Mouse (Mus musculus) liver, embryonic 11.5 days (tissue): ENCODE results near the gene Lamtor2. TPM values are rescaled to one million over a fixed set of nuclear protein-coding genes. Genes with fewer than 3 reads are reported as not detected.

Experiments used
- ATAC-seq: fragments of 200-750 bp; cut with Nextera tagmentation; replicated peaks from 2 replicates; pipeline ENCODE4 v1.8.0; 2017; ENCODE audit warnings: moderate number of reproducible peaks, mild to moderate bottlenecking, moderate TSS enrichment, moderate library complexity; ENCODE audit not compliant: low FRiP score
- DNase-seq: peaks from one replicate; pipeline ENCODE4 v3.0.0-alpha.2; 2017; ENCODE audit warnings: low spot score
- H3K27ac ChIP-seq: fragments of 300-500 bp; sonication (generic); 2 replicates; pipeline ENCODE4 v1.5.1; 2014; ENCODE audit warnings: mild to moderate bottlenecking, low read depth, low read length, control low read depth
- H3K27me3 ChIP-seq: fragments of 300-500 bp; sonication (generic); replicated peaks from 2 replicates; pipeline ENCODE4 v1.6.1; 2014; ENCODE audit warnings: low read length, mixed read lengths; ENCODE audit not compliant: control insufficient read depth, insufficient read depth
- H3K36me3 ChIP-seq: fragments of 300-500 bp; sonication (generic); 2 replicates; pipeline ENCODE4 v1.6.1; 2014; ENCODE audit warnings: mild to moderate bottlenecking, low read length, moderate library complexity, mixed read lengths; ENCODE audit not compliant: control insufficient read depth, insufficient read depth
- H3K4me1 ChIP-seq: fragments of 300-500 bp; sonication (generic); replicated peaks from 2 replicates; pipeline ENCODE4 v1.6.1; 2014; ENCODE audit warnings: low read length, mixed read lengths; ENCODE audit not compliant: control insufficient read depth, insufficient read depth
- H3K4me2 ChIP-seq: fragments of 300-500 bp; sonication (generic); 2 replicates; pipeline ENCODE4 v1.6.1; 2014; ENCODE audit warnings: mild to moderate bottlenecking, control low read depth, moderate library complexity
- H3K4me3 ChIP-seq: fragments of 300-500 bp; sonication (generic); 2 replicates; pipeline ENCODE4 v1.5.1; 2014; ENCODE audit warnings: low read depth, low read length, control low read depth
- H3K9ac ChIP-seq: fragments of 300-500 bp; sonication (generic); 2 replicates; pipeline ENCODE4 v1.6.1; 2014; ENCODE audit warnings: low read depth, low read length, control low read depth
- H3K9me3 ChIP-seq: fragments of 300-500 bp; sonication (generic); 2 replicates; pipeline ENCODE4 v1.6.1; 2016; ENCODE audit warnings: low read length, inconsistent platforms, mixed read lengths; ENCODE audit not compliant: control insufficient read depth
- WGBS: fragments of 180-500 bp; shearing (Covaris S2); extraction: QIAGEN DNeasy Blood & Tissue Kit; methylation state at CpG from one replicate; pipeline ENCODE4 v1.1.7; 2014; 5-methylcytosine and 5-hydroxymethylcytosine counted together
- polyA plus RNA-seq: library from polyadenylated mRNA; unstranded; fragments of >200 nt; fragmentation: Nextera tagmentation; extraction: Ambion mirVana; gene quantifications from 2 replicates; pipeline ENCODE4 v1.2.1, GENCODE M21; 2014

Gene Lamtor2
- polyA plus RNA-seq, 1 experiment from 2014 or later = 120 TPM

DNA sequence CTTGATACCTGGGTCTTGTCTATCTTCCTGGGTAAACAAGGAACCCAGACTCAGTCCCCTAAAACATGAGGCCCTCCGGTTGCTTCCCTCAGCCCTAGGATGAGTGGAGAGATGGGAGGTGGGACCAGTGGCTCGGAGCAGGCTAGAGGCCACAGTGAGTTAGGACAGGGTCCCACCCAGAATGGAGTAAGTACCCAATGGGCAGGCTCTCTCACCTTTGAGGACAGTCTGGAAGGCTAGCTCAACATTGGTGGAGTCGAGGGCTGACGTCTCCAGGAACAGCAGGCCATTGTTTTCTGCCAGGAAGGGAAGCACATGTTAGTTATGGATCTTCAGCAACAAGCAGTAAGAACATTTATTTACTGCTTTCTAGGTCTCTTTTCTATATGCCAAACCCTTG is 10.4 kb downstream of the Lamtor2 start:
- Histone ChIP-seq H3K9me3 (no peaks in the 10 kb centered on the region), H3K9ac (no peak overlapping the region), H3K4me1 (peaks cover 29% of the 10 kb centered on the region), H3K27ac (no peak overlapping the region), H3K4me3 (no peak overlapping the region), H3K36me3 (no peaks in the 10 kb centered on the region; the same call in 1 of the 2 replicates), H3K4me2 (no peak overlapping the region), H3K27me3 (no peaks in the 10 kb centered on the region)
- DNase-seq = no peak
- no peak for ATAC-seq
- WGBS = 76% methylated on average over 4 of the region's 4 CpGs

- Histone ChIP-seq H3K27ac (no peak overlapping the region), H3K27me3 (no peaks in the 10 kb centered on the region), H3K9me3 (no peaks in the 10 kb centered on the region), H3K36me3 (no peaks in the 10 kb centered on the region; the same call in 1 of the 2 replicates), H3K9ac (no peak overlapping the region), H3K4me3 (no peak overlapping the region), H3K4me1 (peaks cover 34% of the 10 kb centered on the region), H3K4me2 (no peak overlapping the region)
- ATAC-seq = no peak
- no peak for DNase-seq
- 77% methylated on average over 7 of the region's 7 CpGs for WGBS
Measured at GRCm38 (mm10) chr3:88541622-88542401, 11.1 kb downstream of the Lamtor2 start.

- Histone ChIP-seq H3K9ac (peak overlapping the region; percentile 20; the same call in 1 of the 2 replicates), H3K4me3 (no peak overlapping the region), H3K27me3 (no peaks in the 10 kb centered on the region), H3K9me3 (no peaks in the 10 kb centered on the region), H3K27ac (peak overlapping the region; percentile 19; the same call in 1 of the 2 replicates), H3K4me1 (peaks cover 51% of the 10 kb centered on the region), H3K36me3 (no peaks in the 10 kb centered on the region; the same call in 1 of the 2 replicates), H3K4me2 (no peak overlapping the region)
- ATAC-seq = no peak
- DNase-seq = no peak
- 66% methylated on average over 5 of the region's 5 CpGs for whole genome bisulfite sequencing
Measured at GRCm38 (mm10) chr3:88540085-88540484, 12.8 kb downstream of the Lamtor2 start.

DNA sequence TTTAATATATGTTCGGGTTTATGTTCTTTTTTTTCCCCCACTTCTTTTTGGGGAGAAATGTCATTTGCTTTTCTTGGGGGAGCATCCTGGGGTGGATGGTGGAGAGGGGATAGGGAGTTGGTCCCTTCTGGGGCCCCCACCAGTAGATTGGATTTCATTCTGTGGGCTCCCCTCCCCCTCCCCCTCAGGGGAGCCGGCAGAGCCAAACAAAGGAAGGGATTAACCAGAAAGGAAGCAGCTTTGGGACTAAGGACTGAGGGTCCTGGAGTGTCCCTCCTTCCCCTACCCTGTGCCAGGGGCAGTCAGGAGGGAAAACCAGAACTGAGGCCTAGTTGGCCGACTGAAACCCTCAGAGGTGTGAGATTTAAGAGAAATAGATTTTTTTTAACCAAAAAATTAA is 13.5 kb downstream of the Lamtor2 start:
- H3K9ac ChIP-seq = no peak overlapping the region
- no peaks in the 10 kb centered on the region for H3K9me3 ChIP-seq
- H3K27me3 ChIP-seq = no peaks in the 10 kb centered on the region
- H3K4me1 ChIP-seq = peaks cover 53% of the 10 kb centered on the region
- H3K36me3 ChIP-seq = no peaks in the 10 kb centered on the region; the same call in 1 of the 2 replicates
- ATAC-seq (no peak), DNase-seq (no peak)
- no peak overlapping the region for H3K27ac ChIP-seq
- no peak overlapping the region for H3K4me3 ChIP-seq
- 36% methylated on average over 3 of the region's 3 CpGs for WGBS
- H3K4me2 ChIP-seq = no peak overlapping the region

DNA sequence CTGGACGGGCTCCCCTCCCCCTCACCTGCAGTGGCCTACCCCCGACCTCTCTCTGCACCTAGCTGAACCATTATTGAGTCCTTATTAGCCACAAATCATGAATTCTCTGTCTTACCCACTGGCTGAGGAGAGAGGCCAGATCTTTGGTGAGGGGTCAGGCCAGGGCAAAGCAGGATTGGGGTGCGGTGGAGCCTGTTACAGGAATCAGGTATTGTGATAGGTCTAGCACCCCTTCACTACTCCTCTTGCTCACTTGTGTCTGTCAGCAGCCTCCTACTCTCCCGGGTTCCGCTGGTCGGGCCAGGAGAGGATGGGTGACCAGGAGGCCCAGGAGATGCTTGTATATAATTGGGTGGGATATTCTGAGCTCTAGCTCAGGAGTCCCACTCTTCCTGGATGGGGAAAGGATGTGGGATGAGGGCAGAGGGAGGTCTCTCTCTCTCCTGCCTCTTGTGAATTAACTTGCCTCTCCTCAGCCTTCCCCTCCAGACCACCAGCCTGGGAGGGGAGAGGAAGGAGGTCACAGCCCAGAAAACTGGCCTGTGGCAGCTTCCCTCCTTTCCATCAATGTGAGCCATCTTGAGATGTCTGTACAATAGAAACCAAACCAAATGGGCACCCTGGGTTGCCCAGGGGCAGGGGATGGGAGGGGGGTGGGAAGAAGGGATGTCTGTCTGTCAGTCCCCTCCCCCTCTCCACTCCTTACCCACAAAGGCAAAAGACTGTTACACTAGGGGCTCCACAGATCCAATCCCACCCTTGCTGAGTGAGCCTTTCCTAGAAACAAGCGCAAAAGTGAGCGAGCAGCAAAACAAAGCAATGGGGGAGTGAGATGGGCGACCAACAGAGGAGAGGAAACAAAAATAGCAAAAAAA is 14.4 kb downstream of the Lamtor2 start:
- H3K9me3 ChIP-seq = no peaks in the 10 kb centered on the region
- no peak overlapping the region for H3K27ac ChIP-seq
- H3K36me3 ChIP-seq = no peaks in the 10 kb centered on the region; the same call in 1 of the 2 replicates
- no peak overlapping the region for H3K4me2 ChIP-seq
- H3K9ac ChIP-seq = no peak overlapping the region
- no peak overlapping the region for H3K4me3 ChIP-seq
- no peaks in the 10 kb centered on the region for H3K27me3 ChIP-seq
- H3K4me1 ChIP-seq = peaks cover 52% of the 10 kb centered on the region
- DNase-seq (no peak), ATAC-seq (no peak)
- WGBS = 67% methylated on average over 9 of the region's 9 CpGs

GRCm38 (mm10) chr3:88537146-88537545 is 15.7 kb downstream of the Lamtor2 start:
- Histone ChIP-seq H3K4me3 (peak overlapping the region; percentile 56), H3K36me3 (no peaks in the 10 kb centered on the region; the same call in 1 of the 2 replicates), H3K9ac (peak overlapping the region; percentile 70; the same call in 1 of the 2 replicates), H3K4me2 (peak overlapping the region; percentile 93), H3K9me3 (no peaks in the 10 kb centered on the region), H3K27ac (peak overlapping the region; percentile 84), H3K27me3 (no peaks in the 10 kb centered on the region), H3K4me1 (peaks cover 60% of the 10 kb centered on the region)
- whole genome bisulfite sequencing = 81% methylated on average over 6 of the region's 6 CpGs
- ATAC-seq = no peak
- no peak for DNase-seq

DNA sequence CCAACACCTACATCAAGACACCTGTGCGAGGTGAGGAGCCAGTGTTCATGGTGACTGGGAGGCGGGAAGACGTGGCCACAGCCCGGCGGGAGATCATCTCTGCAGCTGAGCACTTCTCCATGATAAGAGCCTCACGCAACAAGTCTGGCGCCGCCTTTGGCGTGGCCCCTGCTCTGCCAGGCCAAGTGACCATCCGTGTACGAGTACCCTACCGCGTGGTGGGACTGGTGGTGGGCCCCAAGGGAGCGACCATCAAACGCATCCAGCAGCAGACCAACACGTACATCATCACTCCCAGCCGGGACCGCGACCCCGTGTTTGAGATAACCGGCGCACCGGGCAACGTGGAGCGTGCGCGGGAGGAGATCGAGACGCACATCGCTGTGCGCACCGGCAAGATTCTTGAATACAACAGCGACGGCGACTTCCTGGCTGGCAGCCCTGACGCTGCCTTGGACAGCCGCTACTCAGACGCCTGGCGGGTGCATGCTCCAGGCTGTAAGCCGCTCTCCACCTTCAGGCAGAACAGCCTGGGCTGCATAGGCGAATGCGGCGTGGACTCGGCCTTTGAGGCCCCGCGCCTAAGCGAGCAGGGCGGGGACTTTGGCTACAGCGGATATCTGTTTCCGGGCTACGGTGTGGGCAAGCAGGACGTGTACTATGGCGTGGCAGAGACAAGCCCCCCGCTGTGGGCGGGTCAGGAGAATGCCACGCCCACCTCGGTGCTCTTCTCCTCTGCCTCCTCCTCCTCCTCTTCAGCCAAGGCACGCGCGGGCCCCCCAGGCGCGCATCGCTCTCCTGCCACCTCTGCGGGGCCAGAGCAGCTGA is 16.6 kb downstream of the Lamtor2 start:
- Histone ChIP-seq H3K4me3 (peak overlapping the region; percentile 56), H3K27ac (peak overlapping the region; percentile 84), H3K27me3 (no peaks in the 10 kb centered on the region), H3K36me3 (no peaks in the 10 kb centered on the region; the same call in 1 of the 2 replicates), H3K9me3 (no peaks in the 10 kb centered on the region), H3K4me2 (peak overlapping the region; percentile 93), H3K9ac (peak overlapping the region; percentile 70), H3K4me1 (peaks cover 60% of the 10 kb centered on the region)
- DNase-seq = peak; percentile 84
- peak; percentile 85 for ATAC-seq
- WGBS = 5% methylated on average over 64 of the region's 64 CpGs

GRCm38 (mm10) chr3:88535527-88535926 is 17.3 kb downstream of the Lamtor2 start:
- WGBS = 65% methylated on average over 4 of the region's 4 CpGs
- ATAC-seq (no peak), DNase-seq (no peak)
- Histone ChIP-seq H3K4me3 (peak overlapping the region; percentile 77), H3K36me3 (no peaks in the 10 kb centered on the region; the same call in 1 of the 2 replicates), H3K27me3 (no peaks in the 10 kb centered on the region), H3K9me3 (no peaks in the 10 kb centered on the region), H3K9ac (peak overlapping the region; percentile 70; the same call in 1 of the 2 replicates), H3K4me1 (peaks cover 61% of the 10 kb centered on the region), H3K4me2 (peak overlapping the region; percentile 93), H3K27ac (no peak overlapping the region)
